Mouse (Mus musculus): Measurements from ENCODE around the gene Adamts14. TPM values are rescaled to one million over a fixed set of nuclear protein-coding genes. Genes with fewer than 3 reads are reported as not detected.

The Adamts14 gene
- polyA plus RNA-seq, 1 experiment from 2014 or later, result 1.4 TPM

DNA sequence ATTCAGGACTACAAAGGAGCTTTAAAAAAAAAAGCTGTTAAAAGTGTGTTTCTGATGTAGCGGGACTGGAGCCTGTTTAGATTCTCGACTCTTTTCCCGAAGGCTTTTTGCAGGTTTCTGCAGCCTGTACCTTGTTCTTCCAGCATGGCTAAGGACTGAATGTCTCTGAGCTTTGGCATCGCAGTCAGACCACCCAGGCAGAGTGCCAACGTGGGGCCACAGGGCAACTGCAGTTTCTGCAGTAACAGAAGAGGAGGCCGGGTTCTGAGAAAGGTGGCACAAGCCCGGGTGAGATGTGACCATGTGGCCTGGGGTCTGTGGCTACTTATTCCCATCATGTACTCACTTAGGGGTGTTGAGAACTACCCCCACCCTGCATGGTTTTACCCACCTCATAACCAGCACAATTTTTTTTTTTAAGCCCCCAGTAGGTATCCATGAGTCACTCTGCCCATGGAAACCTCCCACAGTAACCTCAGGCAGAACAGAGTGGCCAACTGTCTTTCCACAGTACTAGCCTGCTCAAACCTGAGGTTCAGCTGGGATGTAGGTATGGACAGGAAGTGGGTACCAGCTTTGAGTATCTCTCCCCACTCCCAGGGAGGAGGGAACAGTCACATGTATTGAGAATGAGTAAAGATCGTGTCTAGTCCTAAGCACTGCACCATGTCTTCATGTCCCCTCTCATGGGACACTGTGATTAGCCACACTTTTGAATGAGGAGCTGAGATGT, 23.6 kb upstream of the Adamts14 start:
- Histone ChIP-seq H3K36me3 (no peaks in the 10 kb centered on the region), H3K9ac (no peak overlapping the region), H3K4me3 (no peak overlapping the region), H3K27ac (no peak overlapping the region), H3K4me1 (replicated peaks) (peaks cover 12% of the 10 kb centered on the region), H3K9me3 (replicated peaks) (no peaks in the 10 kb centered on the region), H3K4me2 (no peak overlapping the region), H3K27me3 (no peaks in the 10 kb centered on the region)
- 64% methylated on average over 8 of the region's 8 CpGs for WGBS
- ATAC-seq (replicated peaks; ENCODE audit: insufficient number of reproducible peaks, insufficient read depth, low FRiP score, low read depth), result no peak

DNA sequence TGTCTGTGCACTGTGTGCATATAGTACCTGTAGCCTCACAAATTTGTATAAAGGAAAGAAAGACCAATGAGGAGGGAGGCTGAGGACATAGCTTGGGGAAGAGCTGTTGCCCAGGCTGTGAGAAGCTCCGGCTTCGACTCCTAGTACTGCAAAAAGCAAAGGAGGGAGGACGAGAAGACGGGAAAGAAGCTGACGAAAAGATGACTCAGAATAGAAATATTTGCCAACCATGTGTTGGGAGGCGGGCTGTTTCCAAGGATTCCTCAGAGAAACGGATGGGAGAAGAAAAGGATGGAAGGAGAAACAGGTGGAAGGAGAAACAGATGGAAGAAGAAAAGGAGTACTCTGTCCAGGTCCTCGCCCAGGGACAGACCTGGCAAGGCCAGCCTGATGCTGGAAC, 21.0 kb upstream of the Adamts14 start:
- no peak overlapping the region for H3K27ac ChIP-seq
- H3K36me3 ChIP-seq, result no peaks in the 10 kb centered on the region
- ATAC-seq (replicated peaks; ENCODE audit: insufficient number of reproducible peaks, insufficient read depth, low FRiP score, low read depth), result no peak
- H3K27me3 ChIP-seq, result no peaks in the 10 kb centered on the region
- H3K4me2 ChIP-seq, result no peak overlapping the region
- no peaks in the 10 kb centered on the region for H3K9me3 ChIP-seq (replicated peaks)
- H3K4me1 ChIP-seq (replicated peaks), result peaks cover 22% of the 10 kb centered on the region
- no peak overlapping the region for H3K9ac ChIP-seq
- no peak overlapping the region for H3K4me3 ChIP-seq
- WGBS, result 58% methylated on average over 8 of the region's 8 CpGs

- no peak overlapping the region for H3K9ac ChIP-seq
- peak overlapping the region; percentile 88 for H3K27ac ChIP-seq
- no peaks in the 10 kb centered on the region for H3K9me3 ChIP-seq (replicated peaks)
- ATAC-seq (replicated peaks; ENCODE audit: insufficient number of reproducible peaks, insufficient read depth, low FRiP score, low read depth), result no peak
- no peaks in the 10 kb centered on the region for H3K27me3 ChIP-seq
- no peak overlapping the region for H3K4me3 ChIP-seq
- WGBS, result 54% methylated on average over 2 of the region's 2 CpGs
- H3K36me3 ChIP-seq, result no peaks in the 10 kb centered on the region
- H3K4me2 ChIP-seq, result no peak overlapping the region
- H3K4me1 ChIP-seq (replicated peaks), result peaks cover 22% of the 10 kb centered on the region
These were observed 17.2 kb upstream of the Adamts14 start for GRCm38 (mm10) chr10:61290479-61290878.

GRCm38 (mm10) chr10:61290016-61290415, 16.8 kb upstream of the Adamts14 start:
- Histone ChIP-seq H3K27ac (peak overlapping the region; percentile 88), H3K36me3 (no peaks in the 10 kb centered on the region), H3K4me2 (no peak overlapping the region), H3K27me3 (no peaks in the 10 kb centered on the region), H3K9me3 (replicated peaks) (no peaks in the 10 kb centered on the region), H3K4me3 (no peak overlapping the region), H3K4me1 (replicated peaks) (peaks cover 26% of the 10 kb centered on the region), H3K9ac (no peak overlapping the region)
- ATAC-seq (replicated peaks; ENCODE audit: insufficient number of reproducible peaks, insufficient read depth, low FRiP score, low read depth), result peak; percentile 66; the same call in 1 of the 2 replicates
- 31% methylated on average over 2 of the region's 2 CpGs for WGBS

GRCm38 (mm10) chr10:61286246-61286645, 13.0 kb upstream of the Adamts14 start:
- WGBS, result 44% methylated on average over 7 of the region's 7 CpGs

DNA sequence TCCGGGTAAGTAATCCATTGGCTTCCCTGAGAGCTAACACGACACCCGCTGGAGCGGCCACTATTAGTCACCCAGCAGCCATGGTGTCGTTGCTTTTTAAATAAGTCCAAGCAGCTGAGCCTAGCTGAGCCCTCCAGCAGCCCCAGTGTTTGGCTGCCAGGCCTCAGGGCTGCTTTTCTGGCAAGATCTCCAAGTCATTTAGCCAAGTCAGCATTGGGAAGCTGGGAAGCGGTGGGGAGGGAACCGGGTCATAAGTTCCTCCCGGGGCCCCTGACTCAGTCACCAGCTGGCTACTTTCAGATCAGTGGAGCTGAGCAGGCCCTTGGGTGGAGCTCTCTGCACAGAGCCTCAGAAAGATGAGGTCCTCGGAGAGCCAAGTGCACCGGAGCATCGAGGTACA, 12.0 kb upstream of the Adamts14 start:
- no peak overlapping the region for H3K4me3 ChIP-seq
- H3K9me3 ChIP-seq (replicated peaks), result no peaks in the 10 kb centered on the region
- ATAC-seq (replicated peaks; ENCODE audit: insufficient number of reproducible peaks, insufficient read depth, low FRiP score, low read depth), result no peak
- no peak overlapping the region for H3K9ac ChIP-seq
- no peaks in the 10 kb centered on the region for H3K27me3 ChIP-seq
- H3K36me3 ChIP-seq, result no peaks in the 10 kb centered on the region
- peak overlapping the region; percentile 65; the same call in 1 of the 2 replicates for H3K27ac ChIP-seq
- H3K4me2 ChIP-seq, result no peak overlapping the region
- peaks cover 23% of the 10 kb centered on the region for H3K4me1 ChIP-seq (replicated peaks)
- WGBS, result 66% methylated on average over 11 of the region's 11 CpGs

More at GRCm38 (mm10) chr10:61286246-61286645, 13.0 kb upstream of the Adamts14 start:
- ATAC-seq (replicated peaks; ENCODE audit: insufficient number of reproducible peaks, insufficient read depth, low FRiP score, low read depth), result peak; percentile 45
- no peak overlapping the region for H3K9ac ChIP-seq
- no peaks in the 10 kb centered on the region for H3K9me3 ChIP-seq (replicated peaks)
- H3K4me1 ChIP-seq (replicated peaks), result peaks cover 30% of the 10 kb centered on the region
- no peak overlapping the region for H3K4me3 ChIP-seq
- H3K4me2 ChIP-seq, result 0 out of 2 replicates have a peak overlapping the region, but pooled peaks have one; percentile 6
- no peaks in the 10 kb centered on the region for H3K27me3 ChIP-seq
- no peaks in the 10 kb centered on the region for H3K36me3 ChIP-seq
- H3K27ac ChIP-seq, result peak overlapping the region; percentile 65

DNA sequence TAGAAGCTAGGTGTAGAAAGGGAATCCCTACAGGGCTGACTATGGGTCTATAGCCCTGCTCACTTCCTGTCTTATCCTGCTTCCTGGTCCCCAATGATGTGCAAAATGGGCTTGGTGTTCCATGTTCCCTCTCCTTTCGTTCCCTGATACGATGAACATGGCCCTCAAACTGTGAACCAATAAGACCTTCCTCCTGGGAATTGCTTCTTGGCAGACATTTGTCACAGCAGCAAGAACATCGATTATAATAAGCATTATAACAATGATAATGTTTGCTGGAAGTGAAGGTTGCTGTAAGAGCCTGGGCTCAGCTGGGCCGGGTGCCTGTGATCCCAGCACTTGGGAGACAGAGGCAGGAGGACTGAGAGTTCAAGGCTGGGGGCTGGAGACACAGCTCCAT, 11.1 kb upstream of the Adamts14 start:
- Histone ChIP-seq H3K9ac (no peak overlapping the region), H3K4me1 (replicated peaks) (peaks cover 20% of the 10 kb centered on the region), H3K4me3 (no peak overlapping the region), H3K27ac (no peak overlapping the region), H3K36me3 (no peaks in the 10 kb centered on the region), H3K4me2 (no peak overlapping the region), H3K27me3 (no peaks in the 10 kb centered on the region), H3K9me3 (replicated peaks) (no peaks in the 10 kb centered on the region)
- WGBS, result 82% methylated on average over 4 of the region's 4 CpGs
- no peak for ATAC-seq (replicated peaks; ENCODE audit: insufficient number of reproducible peaks, insufficient read depth, low FRiP score, low read depth)

DNA sequence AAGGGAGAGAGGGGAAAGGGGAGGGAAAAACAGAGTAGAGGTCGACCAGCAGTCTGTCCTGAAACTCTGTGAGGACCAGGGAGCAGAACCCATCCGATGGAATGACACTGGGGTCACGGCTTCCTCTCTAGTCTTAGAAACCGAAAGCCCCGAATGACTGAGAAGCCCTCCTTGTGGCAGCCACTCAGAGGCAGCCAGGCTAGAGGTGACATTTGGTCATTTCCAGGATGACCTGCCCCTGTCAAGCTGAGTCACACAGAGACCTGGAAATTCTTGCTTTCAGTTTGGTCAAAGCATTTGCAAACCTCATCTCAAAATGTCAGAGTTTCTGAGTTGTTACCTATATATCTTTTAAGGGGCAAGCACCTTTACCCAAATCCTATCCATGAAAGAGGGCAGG, 7.9 kb upstream of the Adamts14 start:
- no peaks in the 10 kb centered on the region for H3K36me3 ChIP-seq
- no peaks in the 10 kb centered on the region for H3K9me3 ChIP-seq (replicated peaks)
- ATAC-seq (replicated peaks; ENCODE audit: insufficient number of reproducible peaks, insufficient read depth, low FRiP score, low read depth), result no peak
- WGBS, result 65% methylated on average over 5 of the region's 5 CpGs
- H3K27ac ChIP-seq, result no peak overlapping the region
- no peak overlapping the region for H3K9ac ChIP-seq
- no peak overlapping the region for H3K4me3 ChIP-seq
- H3K27me3 ChIP-seq, result no peaks in the 10 kb centered on the region
- H3K4me2 ChIP-seq, result no peak overlapping the region
- peaks cover 15% of the 10 kb centered on the region for H3K4me1 ChIP-seq (replicated peaks)

DNA sequence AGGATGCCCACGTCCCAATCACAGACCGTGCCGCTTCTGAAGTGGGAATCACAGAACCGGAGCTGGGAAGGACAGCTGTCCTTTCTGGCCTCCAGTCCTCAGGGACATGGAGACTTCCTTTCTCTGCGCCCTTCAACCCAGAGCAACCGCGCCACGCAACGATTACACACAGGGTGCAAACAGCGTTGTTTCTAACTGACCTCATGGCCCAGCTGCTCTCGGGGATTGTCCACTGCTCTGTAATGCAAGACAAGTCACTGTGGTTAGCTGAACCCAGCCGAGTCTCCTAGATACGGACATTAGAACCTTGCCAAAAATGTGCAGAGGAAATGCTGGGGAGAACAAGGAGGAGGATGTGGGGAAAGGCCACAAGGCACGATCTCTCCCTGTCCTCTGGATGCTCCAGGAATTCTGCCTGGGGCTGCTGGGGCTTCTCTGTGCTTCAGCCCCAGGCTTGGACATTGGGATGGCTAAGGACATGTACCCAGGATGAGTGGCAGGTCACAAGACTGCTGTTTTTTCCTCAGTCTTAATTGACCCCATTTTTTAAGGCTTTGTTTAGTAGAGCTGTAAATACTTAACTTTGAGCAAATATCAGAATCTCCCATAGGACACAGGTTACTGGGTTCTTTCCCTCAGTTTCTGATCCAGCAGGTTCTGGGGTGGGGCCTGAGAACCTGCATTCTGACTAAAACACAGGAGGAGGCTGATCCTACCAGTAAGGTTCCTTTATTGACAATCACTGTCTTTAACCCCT, 4.9 kb upstream of the Adamts14 start:
- H3K4me3 ChIP-seq, result no peak overlapping the region
- H3K9ac ChIP-seq, result no peak overlapping the region
- peaks cover 21% of the 10 kb centered on the region for H3K4me1 ChIP-seq (replicated peaks)
- H3K9me3 ChIP-seq (replicated peaks), result no peaks in the 10 kb centered on the region
- no peak overlapping the region for H3K4me2 ChIP-seq
- H3K27me3 ChIP-seq, result 0 out of 2 replicates have a peak, but pooled peaks cover 4% of the 10 kb centered on the region
- H3K36me3 ChIP-seq, result no peaks in the 10 kb centered on the region
- WGBS, result 50% methylated on average over 14 of the region's 14 CpGs
- no peak for ATAC-seq (replicated peaks; ENCODE audit: insufficient number of reproducible peaks, insufficient read depth, low FRiP score, low read depth)
- H3K27ac ChIP-seq, result peak overlapping the region; percentile 39; the same call in 1 of the 2 replicates

GRCm38 (mm10) chr10:61277051-61277450, 3.8 kb upstream of the Adamts14 start:
- Histone ChIP-seq H3K36me3 (no peaks in the 10 kb centered on the region), H3K9ac (no peak overlapping the region), H3K4me2 (no peak overlapping the region), H3K27me3 (0 out of 2 replicates have a peak, but pooled peaks cover 4% of the 10 kb centered on the region), H3K4me1 (replicated peaks) (peaks cover 32% of the 10 kb centered on the region), H3K4me3 (no peak overlapping the region), H3K27ac (no peak overlapping the region), H3K9me3 (replicated peaks) (no peaks in the 10 kb centered on the region)
- 89% methylated on average over 6 of the region's 6 CpGs for WGBS
- no peak for ATAC-seq (replicated peaks; ENCODE audit: insufficient number of reproducible peaks, insufficient read depth, low FRiP score, low read depth)

- Histone ChIP-seq H3K9ac (no peak overlapping the region), H3K27ac (no peak overlapping the region), H3K4me3 (no peak overlapping the region), H3K27me3 (0 out of 2 replicates have a peak, but pooled peaks cover 4% of the 10 kb centered on the region), H3K36me3 (no peaks in the 10 kb centered on the region), H3K4me1 (replicated peaks) (peaks cover 36% of the 10 kb centered on the region), H3K9me3 (replicated peaks) (no peaks in the 10 kb centered on the region), H3K4me2 (peak overlapping the region; percentile 29; the same call in 1 of the 2 replicates)
- 2% methylated on average over 5 of the region's 5 CpGs for WGBS
- no peak for ATAC-seq (replicated peaks; ENCODE audit: insufficient number of reproducible peaks, insufficient read depth, low FRiP score, low read depth)
These were observed 2.5 kb upstream of the Adamts14 start for GRCm38 (mm10) chr10:61275669-61276110.
